Mouse (Mus musculus) layer of hippocampus, adult 2 months (tissue): Measurements from ENCODE around the gene Rab5if. TPM values are rescaled to one million over a fixed set of nuclear protein-coding genes. Genes with fewer than 3 reads are reported as not detected.
A peak's percentile ranks its signal among the peaks of the same experiment; 100 is the strongest.
"Not testable (repeated sequence)": the region's sequence is repeated elsewhere in the genome, so short reads cannot be mapped to it uniquely, and the experiment has no call there.

Experiments
- DNase-seq, 2 experiments: peaks; one replicate each; pipeline ENCODE4 v3.0.0; 2022; ENCODE audit warnings: low spot score in 2 of 2
- H3K27ac ChIP-seq: fragments of 200-600 bp; 2 replicates; pipeline ENCODE4 v1.8.1; 2022
- H3K4me3 ChIP-seq: fragments of 200-600 bp; 2 replicates; pipeline ENCODE4 v1.8.1; 2022; ENCODE audit warnings: mild to moderate bottlenecking
- CTCF ChIP-seq: fragments of 200-600 bp; conservative IDR thresholded peaks from 2 replicates; pipeline ENCODE4 v1.8.1; 2022; ENCODE audit warnings: antibody characterized with exemption, mild to moderate bottlenecking, moderate library complexity
- long read RNA-seq, 2 experiments: library from polyadenylated mRNA; stranded (forward); transcript quantifications; one replicate each; pipeline ENCODE4 v2.0.0; 2021; ENCODE audit warnings: borderline mapping rate in 2 of 2
- total RNA-seq, 2 experiments: library from RNA; stranded (reverse); gene quantifications; 2 replicates each; pipeline ENCODE4 v1.2.3; 2021

Gene Rab5if
- total RNA-seq: 10 to 100 TPM; 89.3 to 92.1 TPM
- long read RNA-seq, experiment 1, transcript Rab5if-201 (4 exons, 1,045 nt): major isoform, 45 of 55 reads
- long read RNA-seq, experiment 1, partial matches to known transcripts: 7 of 55 reads
- long read RNA-seq, experiment 1, other reads (novel, unspliced or antisense): 3 of 55 reads
- long read RNA-seq, experiment 2, transcript Rab5if-201 (4 exons, 1,045 nt): major isoform, 73 of 82 reads
- long read RNA-seq, experiment 2, partial matches to known transcripts: 6 of 82 reads
- long read RNA-seq, experiment 2, other reads (novel, unspliced or antisense): 2 of 82 reads

GRCm38 (mm10) chr2:156862772-156863486 lies at the start of gene Rab5if:
Gene Rab5if, plus strand, starts transcription at chr2:156863128.
- H3K4me3 ChIP-seq: peak within 1 kb of the TSS; percentile 99
- peak within 1 kb of the TSS; percentile 93 for H3K27ac ChIP-seq
- DNase-seq: peak; percentile 98 to 99
- TF ChIP-seq CTCF: peak; percentile 79

- DNase-seq: no peak
- Histone ChIP-seq H3K27ac (no peak overlapping the region), H3K4me3 (no peak overlapping the region)
- TF ChIP-seq CTCF: no peak
Observed at GRCm38 (mm10) chr2:156814344-156814801, 48.6 kb upstream of the Rab5if start.

GRCm38 (mm10) chr2:156814893-156815292 lies 48.0 kb upstream of the Rab5if start:
- no peak overlapping the region for H3K27ac ChIP-seq
- no peak for TF ChIP-seq CTCF
- no peak overlapping the region for H3K4me3 ChIP-seq
- DNase-seq: no peak

- TF ChIP-seq CTCF: no peak
- DNase-seq: no peak
- Histone ChIP-seq H3K27ac (no peak overlapping the region), H3K4me3 (no peak overlapping the region)
Observed at GRCm38 (mm10) chr2:156815412-156815811, 47.5 kb upstream of the Rab5if start.

GRCm38 (mm10) chr2:156816116-156816515 lies 46.8 kb upstream of the Rab5if start:
- Histone ChIP-seq H3K27ac (no peak overlapping the region), H3K4me3 (no peak overlapping the region)
- no peak for DNase-seq
- TF ChIP-seq CTCF: no peak

- not testable (repeated sequence) for DNase-seq, H3K27ac ChIP-seq, H3K4me3 ChIP-seq
- peak; percentile 36 for TF ChIP-seq CTCF
Observed at GRCm38 (mm10) chr2:156825128-156825527, 37.8 kb upstream of the Rab5if start.

GRCm38 (mm10) chr2:156834336-156834735 lies 28.6 kb upstream of the Rab5if start:
- no peak overlapping the region for H3K4me3 ChIP-seq
- DNase-seq: no peak
- TF ChIP-seq CTCF: no peak
- H3K27ac ChIP-seq: no peak overlapping the region

GRCm38 (mm10) chr2:156838839-156839238 lies 24.1 kb upstream of the Rab5if start:
- no peak for DNase-seq
- no peak for TF ChIP-seq CTCF
- Histone ChIP-seq H3K27ac (no peak overlapping the region), H3K4me3 (no peak overlapping the region)

- no peak for DNase-seq
- TF ChIP-seq CTCF: no peak
- H3K4me3 ChIP-seq: peak within 1 kb of the TSS; percentile 59
- no peak within 1 kb of the TSS; the same call in 1 of the 2 replicates for H3K27ac ChIP-seq
Observed at GRCm38 (mm10) chr2:156839319-156840191, 23.4 kb upstream of the Rab5if start, which contains the start of gene Tgif2. Gene Tgif2, plus strand, starts transcription at chr2:156840007.

- Histone ChIP-seq H3K27ac (no peak overlapping the region; the same call in 1 of the 2 replicates), H3K4me3 (peak overlapping the region; percentile 59)
- peak in 1 of 2 experiments; percentile 38 for DNase-seq
- no peak for TF ChIP-seq CTCF
Observed at GRCm38 (mm10) chr2:156840301-156841027, 22.5 kb upstream of the Rab5if start.

- TF ChIP-seq CTCF: no peak; the same call in 1 of the 2 replicates
- no peak overlapping the region; the same call in 1 of the 2 replicates for H3K27ac ChIP-seq
- DNase-seq: peak; percentile 43 to 50
- H3K4me3 ChIP-seq: peak overlapping the region; percentile 59
Observed at GRCm38 (mm10) chr2:156841028-156841840, 21.7 kb upstream of the Rab5if start.
